Mouse (Mus musculus) limb, embryonic 11.5 days (tissue): ENCODE measurements around the gene Hcfc2. TPM values are rescaled to one million over a fixed set of nuclear protein-coding genes. Genes with fewer than 3 reads are reported as not detected.

Source experiments
- ATAC-seq: fragments of 200-750 bp; cut with Nextera tagmentation; 2 replicates; pipeline ENCODE4 v1.8.0; 2017; ENCODE audit warnings: low read depth; ENCODE audit not compliant: insufficient number of reproducible peaks, low FRiP score, low TSS enrichment
- DNase-seq: peaks from one replicate; pipeline ENCODE4 v3.0.0-alpha.2; 2015; ENCODE audit warnings: low spot score
- H3K27ac ChIP-seq: fragments of 300-500 bp; sonication (generic); replicated peaks from 2 replicates; pipeline ENCODE4 v1.5.1; 2014; ENCODE audit warnings: low read depth, mild to moderate bottlenecking, low read length
- H3K27me3 ChIP-seq: fragments of 300-500 bp; sonication (generic); 2 replicates; pipeline ENCODE4 v1.6.1; 2014; ENCODE audit warnings: mild to moderate bottlenecking, low read length, mixed read lengths; ENCODE audit not compliant: control insufficient read depth, insufficient read depth
- H3K36me3 ChIP-seq: fragments of 300-500 bp; sonication (generic); 2 replicates; pipeline ENCODE4 v1.6.1; 2014; ENCODE audit warnings: mild to moderate bottlenecking, low read length, moderate library complexity, mixed read lengths; ENCODE audit not compliant: control insufficient read depth, insufficient read depth
- H3K4me1 ChIP-seq: fragments of 300-500 bp; sonication (generic); 2 replicates; pipeline ENCODE4 v1.6.1; 2014; ENCODE audit warnings: low read length, mixed read lengths; ENCODE audit not compliant: control insufficient read depth, insufficient read depth
- H3K4me2 ChIP-seq: fragments of 300-500 bp; sonication (generic); 2 replicates; pipeline ENCODE4 v1.6.1; 2014; ENCODE audit warnings: low read depth, mild to moderate bottlenecking, moderate library complexity; ENCODE audit not compliant: severe bottlenecking
- H3K4me3 ChIP-seq: fragments of 300-500 bp; sonication (generic); 2 replicates; pipeline ENCODE4 v1.5.1; 2014; ENCODE audit warnings: low read depth, low read length
- H3K9ac ChIP-seq: fragments of 300-500 bp; sonication (generic); 2 replicates; pipeline ENCODE4 v1.6.1; 2014; ENCODE audit warnings: mild to moderate bottlenecking, low read length
- H3K9me3 ChIP-seq: fragments of 300-500 bp; sonication (generic); 2 replicates; pipeline ENCODE4 v1.6.1; 2016; ENCODE audit warnings: low read length; ENCODE audit not compliant: control insufficient read depth
- WGBS: fragments of 180-500 bp; shearing (Covaris S2); extraction: QIAGEN DNeasy Blood & Tissue Kit; methylation state at CpG from one replicate; pipeline ENCODE4 v1.1.7; 2014; 5-methylcytosine and 5-hydroxymethylcytosine counted together
- polyA plus RNA-seq: library from polyadenylated mRNA; unstranded; fragments of >200 nt; fragmentation: Nextera tagmentation; extraction: Ambion mirVana; gene quantifications from 2 replicates; pipeline ENCODE4 v1.2.1, GENCODE M21; 2014

The Hcfc2 gene
- polyA plus RNA-seq, 1 experiment from 2014 or later = 32.2 TPM

GRCm38 (mm10) chr10:82768901-82769300 is 72.9 kb downstream of the Hcfc2 start:
- DNase-seq (no peak), ATAC-seq (no peak)
- no peak overlapping the region for H3K9ac ChIP-seq

GRCm38 (mm10) chr10:82770713-82771112 is 74.8 kb downstream of the Hcfc2 start:
- ATAC-seq (no peak), DNase-seq (no peak)
- Histone ChIP-seq H3K27me3 (no peaks in the 10 kb centered on the region), H3K4me3 (no peak overlapping the region), H3K27ac (no peak overlapping the region), H3K4me2 (no peak overlapping the region), H3K9me3 (no peaks in the 10 kb centered on the region), H3K36me3 (no peaks in the 10 kb centered on the region), H3K4me1 (no peaks in the 10 kb centered on the region), H3K9ac (no peak overlapping the region)
- WGBS = 94% methylated on average over 2 of the region's 2 CpGs

More at GRCm38 (mm10) chr10:82768901-82769300, 72.9 kb downstream of the Hcfc2 start:
- no peak overlapping the region for H3K4me2 ChIP-seq
- no peak overlapping the region for H3K4me3 ChIP-seq
- no peak overlapping the region for H3K27ac ChIP-seq
- H3K9me3 ChIP-seq = no peaks in the 10 kb centered on the region
- H3K36me3 ChIP-seq = no peaks in the 10 kb centered on the region
- H3K27me3 ChIP-seq = no peaks in the 10 kb centered on the region
- 18% methylated on average over 9 of the region's 9 CpGs for WGBS
- peaks cover 4% of the 10 kb centered on the region; the same call in 1 of the 2 replicates for H3K4me1 ChIP-seq

GRCm38 (mm10) chr10:82771595-82772170 is 75.7 kb downstream of the Hcfc2 start:
- DNase-seq = no peak
- no peak for ATAC-seq
- no peak overlapping the region for H3K27ac ChIP-seq
- no peaks in the 10 kb centered on the region for H3K9me3 ChIP-seq
- H3K4me2 ChIP-seq = no peak overlapping the region
- no peaks in the 10 kb centered on the region for H3K36me3 ChIP-seq
- no peaks in the 10 kb centered on the region for H3K27me3 ChIP-seq
- WGBS = 73% methylated on average over 9 of the region's 9 CpGs
- H3K4me1 ChIP-seq = no peaks in the 10 kb centered on the region
- no peak overlapping the region for H3K9ac ChIP-seq
- no peak overlapping the region for H3K4me3 ChIP-seq

DNA sequence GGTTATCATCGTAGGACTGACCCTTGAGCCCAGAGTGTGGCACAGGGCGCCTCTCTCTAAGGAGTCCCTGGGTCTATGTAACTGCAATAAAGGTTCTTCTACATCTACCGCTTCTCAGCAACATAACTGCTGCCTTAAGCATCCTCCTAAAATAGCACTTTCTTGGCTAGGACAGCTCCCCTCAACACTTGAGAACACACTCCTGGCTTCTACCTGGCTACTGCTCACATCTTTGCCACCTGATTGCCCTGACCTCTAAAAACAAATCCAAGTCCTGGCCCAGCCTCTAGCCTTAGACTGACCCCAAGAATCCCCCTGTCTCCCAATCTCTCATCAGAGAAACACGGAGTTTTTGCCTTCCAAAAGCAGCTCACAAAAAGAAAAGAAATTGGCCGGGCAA is 78.9 kb downstream of the Hcfc2 start:
- peaks cover 4% of the 10 kb centered on the region; the same call in 1 of the 2 replicates for H3K4me1 ChIP-seq
- H3K9me3 ChIP-seq = no peaks in the 10 kb centered on the region
- no peak overlapping the region for H3K4me2 ChIP-seq
- no peaks in the 10 kb centered on the region for H3K36me3 ChIP-seq
- WGBS = 88% methylated on average over 5 of the region's 5 CpGs
- ATAC-seq = no peak
- H3K9ac ChIP-seq = no peak overlapping the region
- no peak overlapping the region for H3K27ac ChIP-seq
- H3K27me3 ChIP-seq = no peaks in the 10 kb centered on the region
- H3K4me3 ChIP-seq = no peak overlapping the region
- no peak for DNase-seq

DNA sequence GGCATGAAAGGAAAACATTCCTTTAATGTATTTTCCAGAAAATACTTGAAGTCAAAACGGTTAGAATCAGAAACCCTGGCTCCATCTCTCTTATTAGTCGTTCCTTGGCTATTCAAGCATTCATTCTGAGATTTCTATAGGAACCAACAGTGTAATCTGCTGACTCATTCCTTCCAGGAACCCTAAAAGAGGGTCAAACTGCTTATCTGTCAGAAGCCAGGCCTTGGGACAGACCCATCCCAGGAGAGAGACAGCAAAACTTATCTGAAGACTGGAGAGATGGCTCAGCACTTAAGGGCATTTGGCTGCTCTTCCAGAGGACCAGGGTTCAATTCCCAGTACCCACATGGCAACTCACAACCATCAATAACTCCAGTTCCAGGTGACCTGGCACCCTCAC is 81.1 kb downstream of the Hcfc2 start:
- Histone ChIP-seq H3K27me3 (no peaks in the 10 kb centered on the region), H3K4me2 (no peak overlapping the region), H3K36me3 (no peaks in the 10 kb centered on the region), H3K27ac (no peak overlapping the region), H3K9me3 (no peaks in the 10 kb centered on the region), H3K4me3 (no peak overlapping the region), H3K4me1 (peaks cover 4% of the 10 kb centered on the region; the same call in 1 of the 2 replicates), H3K9ac (no peak overlapping the region)
- 73% methylated on average over 2 of the region's 2 CpGs for WGBS
- DNase-seq (no peak), ATAC-seq (no peak)

GRCm38 (mm10) chr10:82777886-82778285 is 81.9 kb downstream of the Hcfc2 start:
- DNase-seq = peak; percentile 42
- no peaks in the 10 kb centered on the region for H3K36me3 ChIP-seq
- H3K4me1 ChIP-seq = peaks cover 4% of the 10 kb centered on the region; the same call in 1 of the 2 replicates
- WGBS = 28% methylated on average over 13 of the region's 13 CpGs
- 0 out of 2 replicates have a peak overlapping the region, but pooled peaks have one; percentile 18 for H3K9ac ChIP-seq
- ATAC-seq = no peak
- H3K4me3 ChIP-seq = no peak overlapping the region
- H3K27me3 ChIP-seq = no peaks in the 10 kb centered on the region
- no peaks in the 10 kb centered on the region for H3K9me3 ChIP-seq
- H3K4me2 ChIP-seq = no peak overlapping the region
- H3K27ac ChIP-seq = no peak overlapping the region

- DNase-seq = no peak
- Histone ChIP-seq H3K27ac (no peak overlapping the region), H3K36me3 (no peaks in the 10 kb centered on the region), H3K9ac (no peak overlapping the region), H3K4me3 (no peak overlapping the region), H3K9me3 (no peaks in the 10 kb centered on the region), H3K4me2 (no peak overlapping the region), H3K27me3 (no peaks in the 10 kb centered on the region), H3K4me1 (peaks cover 4% of the 10 kb centered on the region; the same call in 1 of the 2 replicates)
- 78% methylated on average over 8 of the region's 8 CpGs for WGBS
- no peak for ATAC-seq
These were observed 83.0 kb downstream of the Hcfc2 start for GRCm38 (mm10) chr10:82778791-82779549.

DNA sequence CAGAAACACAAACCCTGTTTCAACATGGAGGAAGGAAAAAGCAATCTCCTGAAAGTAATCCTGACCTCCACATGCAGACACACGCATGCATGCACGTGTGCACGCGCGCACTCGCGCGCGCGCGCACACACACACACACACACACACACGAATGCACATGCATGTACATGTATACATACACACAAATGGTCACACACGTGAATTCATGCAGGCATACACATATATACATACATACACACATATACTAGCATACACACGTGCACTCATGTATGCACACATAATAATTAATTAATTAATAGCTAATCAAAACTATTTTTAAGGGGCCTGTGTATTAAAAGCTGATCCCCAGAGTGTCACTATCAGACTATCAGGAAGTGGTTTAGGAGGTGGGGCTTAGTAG is 83.9 kb downstream of the Hcfc2 start:
- ATAC-seq (no peak), DNase-seq (no peak)
- H3K4me2 ChIP-seq = no peak overlapping the region
- WGBS = 99% methylated on average over 14 of the region's 14 CpGs
- no peaks in the 10 kb centered on the region for H3K36me3 ChIP-seq
- H3K4me3 ChIP-seq = no peak overlapping the region
- H3K27ac ChIP-seq = no peak overlapping the region
- no peaks in the 10 kb centered on the region for H3K9me3 ChIP-seq
- peaks cover 4% of the 10 kb centered on the region; the same call in 1 of the 2 replicates for H3K4me1 ChIP-seq
- no peak overlapping the region for H3K9ac ChIP-seq
- no peaks in the 10 kb centered on the region for H3K27me3 ChIP-seq
